In genomic region chr5:30774601-30775371, GRCm38 (mm10) we compare ENCODE assay signal across 8 mouse cellular contexts. TPM values are rescaled to one million over a fixed set of nuclear protein-coding genes. Genes with fewer than 3 reads are reported as not detected.
DNase-seq lines count a peak whose midpoint lies in the region; ATAC-seq lines count a peak whose summit lies in the region.

No protein-coding gene starts in this region.

- peak; percentile 90 for ATAC-seq in megakaryocyte progenitor cell, adult 5-6 weeks (replicated peaks; ENCODE audit: poor library complexity)

- peak; percentile 83 for DNase-seq in adipocyte (ENCODE audit: low spot score)
- DNase-seq in embryo, embryonic 10 days (ENCODE audit: low spot score): peak; percentile 86
- peak; percentile 91 for DNase-seq in gastrocnemius, postnatal 10 days
- peak; percentile 74 for DNase-seq in induced T-regulatory cell, adult 2 months (ENCODE audit: low read depth)
- peak; percentile 58 to 96 for DNase-seq in left cerebral cortex, adult 9 months (ENCODE audit: low spot score in 2 of 2)
- DNase-seq in right cerebral cortex, postnatal 10 days (ENCODE audit: low spot score in 2 of 2): peak; percentile 94 to 96
- DNase-seq in urinary bladder, postnatal 36 days (ENCODE audit: low spot score in 2 of 2): peak; percentile 80 to 87

RNA-seq across cellular contexts. Expression of gene Mapre3, which starts 39.7 kb away (rescaled TPM):
- total RNA-seq in gastrocnemius, postnatal 10 days (2021): 10 to 100 TPM; 65.0 to 81.1 TPM
- total RNA-seq in megakaryocyte progenitor cell, adult 5-6 weeks (2015): 0.27 TPM in 1 of 2 replicates, not detected in the other
- total RNA-seq in megakaryocyte progenitor cell, adult 5-6 weeks (2017): not detected in 2 replicates

Comparison
In these comparisons a context has a peak if more than half of its experiments do, and no peak if none do; other contexts are left out.
1. Peak in every context shown above with its lines: DNase-seq and ATAC-seq.
2. RNA of gene Mapre3, which starts 39.7 kb away (total RNA-seq): 65.0 to 81.1 TPM in gastrocnemius, postnatal 10 days; 0.27 TPM in megakaryocyte progenitor cell, adult 5-6 weeks; every median in the first group is over 10 times any median in the second.